Mouse (Mus musculus): ENCODE results near the gene Usp50.

- TF ChIP-seq GATA1 (IDR thresholded peaks at IDR 0.05; ENCODE audit: low read length): no peak
- TF ChIP-seq TAL1 (IDR thresholded peaks at IDR 0.05; ENCODE audit: low read length): no peak
Observed at GRCm38 (mm10) chr2:126707438-126707779, 75.9 kb downstream of the Usp50 start.

Data from erythroblast, embryonic 14.5 days (primary cell).